Mouse (Mus musculus) layer of hippocampus, postnatal 25 days (tissue): ENCODE data around the gene Olfr1356. TPM values are rescaled to one million over a fixed set of nuclear protein-coding genes. Genes with fewer than 3 reads are reported as not detected.
"Not testable (repeated sequence)": the region's sequence is repeated elsewhere in the genome, so short reads cannot be mapped to it uniquely, and the experiment has no call there.

Experiments
- DNase-seq, 2 experiments: peaks; one replicate each; pipeline ENCODE4 v3.0.0; 2022; ENCODE audit warnings: mixed read lengths in 2 of 2, low spot score in 1 of 2; ENCODE audit errors: extremely low spot score in 1 of 2
- total RNA-seq, 2 experiments: library from RNA; stranded (reverse); gene quantifications; 2 replicates each; pipeline ENCODE4 v1.2.3; 2021

The Olfr1356 gene
- total RNA-seq, result not detected

- no peak for DNase-seq
Observed at GRCm38 (mm10) chr10:78852066-78852465, at the start of gene Olfr1356. Olfr1356 (minus strand) TSS chr10:78852166.

- no peak for DNase-seq
Observed at GRCm38 (mm10) chr10:78875240-78875639, 23.3 kb upstream of the Olfr1356 start, which contains the start of gene Olfr1355. Olfr1355 (plus strand) TSS chr10:78875540.

- not testable (repeated sequence) for DNase-seq
Observed at GRCm38 (mm10) chr10:78840456-78840855, 11.5 kb downstream of the Olfr1356 start.

- peak; percentile 24 to 31 for DNase-seq
Observed at GRCm38 (mm10) chr10:78812358-78813060, 39.5 kb downstream of the Olfr1356 start.

GRCm38 (mm10) chr10:78801449-78801848, 50.5 kb downstream of the Olfr1356 start:
- no peak for DNase-seq

Other genes starting within 250 kb of the Olfr1356 start
- gene Olfr1357, start 234.1 kb downstream of the Olfr1356 start, total RNA-seq, result not detected
- gene Casp14, start 133.9 kb downstream of the Olfr1356 start, total RNA-seq, result not detected
- gene Ccdc105, start 99.1 kb downstream of the Olfr1356 start, total RNA-seq, result under 1 TPM; 0.42 to 0.47 TPM
- 10 to 100 TPM; 11.0 to 12.5 TPM for gene Slc1a6, start 71.7 kb downstream of the Olfr1356 start, total RNA-seq
- gene Olfr1355, start 23.4 kb upstream of the Olfr1356 start, total RNA-seq, result not detected
- not detected for gene Olfr1354, start 61.0 kb upstream of the Olfr1356 start, total RNA-seq
- gene Olfr8, start 98.5 kb upstream of the Olfr1356 start, total RNA-seq, result not detected
- gene Olfr1353, start 111.1 kb upstream of the Olfr1356 start, total RNA-seq, result not detected
- not detected for gene Olfr1352, start 128.9 kb upstream of the Olfr1356 start, total RNA-seq
- not detected for gene Olfr1351, start 160.3 kb upstream of the Olfr1356 start, total RNA-seq
- gene Olfr57, start 176.6 kb upstream of the Olfr1356 start, total RNA-seq, result not detected
- 10 to 100 TPM; 22.6 to 24.5 TPM for gene 2610008E11Rik, start 245.4 kb upstream of the Olfr1356 start, total RNA-seq